Mouse (Mus musculus) C2C12 (cell line): ENCODE data around the gene Zbtb17.

Experiments used
- CEBPB ChIP-seq: IDR thresholded peaks from one replicate; pipeline ENCODE4 v1.6.1; 2011; ENCODE audit warnings: low read depth, mild to moderate bottlenecking, control low read depth, moderate library complexity
- CTCF ChIP-seq: IDR thresholded peaks from one replicate; pipeline ENCODE4 v1.5.1; 2011; ENCODE audit not compliant: control insufficient read depth, insufficient read depth, insufficient read length
- FOSL1 ChIP-seq: IDR thresholded peaks from one replicate; pipeline ENCODE4 v1.8.0; 2011; ENCODE audit warnings: mild to moderate bottlenecking, low read length; ENCODE audit not compliant: poor library complexity, insufficient read depth, severe bottlenecking
- MAX ChIP-seq: IDR thresholded peaks from one replicate; pipeline ENCODE4 v1.6.1; 2011; ENCODE audit warnings: mild to moderate bottlenecking, control low read depth
- MYOG ChIP-seq: IDR thresholded peaks from one replicate; pipeline ENCODE4 v1.6.1; 2011; ENCODE audit not compliant: control insufficient read depth, insufficient read length; ENCODE audit errors: extremely low read depth
- USF1 ChIP-seq: IDR thresholded peaks from one replicate; pipeline ENCODE4 v1.6.1; 2011; ENCODE audit warnings: low read depth, mild to moderate bottlenecking, control low read depth, moderate library complexity

GRCm38 (mm10) chr4:141472641-141473321, 28.3 kb downstream of the Zbtb17 start:
- TF ChIP-seq MAX = no peak
- TF ChIP-seq MYOG = no peak
- TF ChIP-seq CTCF = no peak
- TF ChIP-seq USF1 = no peak
- TF ChIP-seq FOSL1 = no peak
- no peak for TF ChIP-seq CEBPB
